Mouse (Mus musculus): ENCODE results near the gene Etnk1. TPM values are rescaled to one million over a fixed set of nuclear protein-coding genes. Genes with fewer than 3 reads are reported as not detected.

Etnk1 gene
- total and polyA plus RNA-seq, 3 experiments = 28.4 to 281 (median 199) TPM

DNA sequence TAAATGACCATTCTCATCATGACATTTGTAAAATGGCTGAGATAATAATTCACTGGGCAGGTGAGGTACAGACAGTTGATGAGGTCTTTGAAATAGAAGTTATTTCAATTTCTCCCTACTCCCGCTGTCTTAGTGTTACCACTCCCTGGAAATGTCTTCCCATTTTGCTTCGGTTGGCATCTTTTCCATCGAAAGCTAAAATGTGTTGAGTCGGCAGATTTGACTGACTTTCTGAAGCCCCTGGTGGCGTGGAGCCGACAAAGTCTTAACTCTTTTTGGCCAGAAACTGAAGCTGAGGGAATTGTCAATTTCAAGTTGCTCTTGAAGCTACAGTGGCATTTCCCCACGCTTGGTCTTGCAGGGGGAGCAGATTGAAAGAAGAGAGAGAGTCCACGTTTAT is 67.8 kb downstream of the Etnk1 start:
- Histone ChIP-seq H3K27me3 (ENCODE audit: insufficient read depth, low read length) (no peaks in the 10 kb centered on the region), H3K9me3 (replicated peaks) (no peaks in the 10 kb centered on the region), H3K36me3 (replicated peaks) (no peaks in the 10 kb centered on the region), H3K4me3 (ENCODE audit: low read depth, low read length) (no peak overlapping the region), H3K4me1 (ENCODE audit: insufficient read depth, low read depth, low read length) (no peaks in the 10 kb centered on the region)
- DNase-seq (ENCODE audit: low spot score) = no peak
- no peak for ATAC-seq (ENCODE audit: extremely low read depth, insufficient number of reproducible peaks, low FRiP score, poor library complexity, severe bottlenecking)
- TF ChIP-seq GATA1 (IDR thresholded peaks at IDR 0.05; ENCODE audit: borderline replicate concordance, low read length) = no peak
- TF ChIP-seq CTCF (IDR thresholded peaks at IDR 0.05; ENCODE audit: low read depth, low read length) = no peak
- TF ChIP-seq GATA2 (IDR thresholded peaks at IDR 0.05; ENCODE audit: borderline replicate concordance, low read depth, low read length) = no peak
- TF ChIP-seq POLR2AphosphoS5 (IDR thresholded peaks at IDR 0.05; ENCODE audit: insufficient replicate concordance, low read depth, low read length) = no peak
- TF ChIP-seq TAL1 (conservative IDR thresholded peaks at IDR 0.05; ENCODE audit: low read depth, low read length) = no peak

DNA sequence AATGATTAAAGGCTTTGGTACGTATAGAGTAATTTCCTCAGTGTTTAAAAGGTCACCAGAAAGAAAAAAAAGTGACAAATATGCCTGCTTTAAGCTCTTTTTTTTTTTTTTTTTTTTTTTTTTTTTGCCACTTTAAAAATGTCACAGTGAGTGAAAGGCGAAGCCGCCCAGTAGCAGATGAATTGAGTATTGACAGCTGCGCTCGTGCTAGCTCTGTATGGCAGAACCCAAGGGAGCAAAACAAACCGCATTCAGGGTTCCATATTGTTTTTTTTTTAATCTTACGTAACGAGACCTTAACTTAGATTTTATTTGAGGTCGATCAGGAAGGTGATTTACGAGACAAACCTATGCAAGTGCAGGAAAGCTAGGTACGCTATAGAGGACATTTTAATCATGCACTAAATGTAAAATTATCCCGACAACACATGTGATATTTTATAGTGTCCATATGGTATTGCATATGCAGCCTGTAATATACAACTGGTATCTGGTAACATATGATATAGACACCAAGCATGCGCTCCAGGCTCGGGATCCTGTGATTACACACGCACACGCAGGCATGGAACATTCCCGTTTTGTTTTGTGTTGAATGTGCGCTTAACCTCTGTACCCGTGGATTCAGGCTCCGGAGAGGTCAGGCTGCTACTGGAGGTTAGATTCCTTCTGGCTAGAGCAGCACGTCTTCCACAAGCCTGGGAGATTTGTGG is 72.5 kb downstream of the Etnk1 start:
- no peaks in the 10 kb centered on the region for H3K27me3 ChIP-seq (ENCODE audit: insufficient read depth, low read length)
- no peaks in the 10 kb centered on the region for H3K36me3 ChIP-seq (replicated peaks)
- no peaks in the 10 kb centered on the region for H3K4me1 ChIP-seq (ENCODE audit: insufficient read depth, low read depth, low read length)
- TF ChIP-seq POLR2AphosphoS5 (IDR thresholded peaks at IDR 0.05; ENCODE audit: insufficient replicate concordance, low read depth, low read length) (no peak), GATA1 (IDR thresholded peaks at IDR 0.05; ENCODE audit: borderline replicate concordance, low read length) (no peak), TAL1 (conservative IDR thresholded peaks at IDR 0.05; ENCODE audit: low read depth, low read length) (no peak), GATA2 (IDR thresholded peaks at IDR 0.05; ENCODE audit: borderline replicate concordance, low read depth, low read length) (no peak), CTCF (IDR thresholded peaks at IDR 0.05; ENCODE audit: low read depth, low read length) (no peak)
- no peak for DNase-seq (ENCODE audit: low spot score)
- no peak overlapping the region for H3K4me3 ChIP-seq (ENCODE audit: low read depth, low read length)
- no peak for ATAC-seq (ENCODE audit: extremely low read depth, insufficient number of reproducible peaks, low FRiP score, poor library complexity, severe bottlenecking)
- no peaks in the 10 kb centered on the region for H3K9me3 ChIP-seq (replicated peaks)

DNA sequence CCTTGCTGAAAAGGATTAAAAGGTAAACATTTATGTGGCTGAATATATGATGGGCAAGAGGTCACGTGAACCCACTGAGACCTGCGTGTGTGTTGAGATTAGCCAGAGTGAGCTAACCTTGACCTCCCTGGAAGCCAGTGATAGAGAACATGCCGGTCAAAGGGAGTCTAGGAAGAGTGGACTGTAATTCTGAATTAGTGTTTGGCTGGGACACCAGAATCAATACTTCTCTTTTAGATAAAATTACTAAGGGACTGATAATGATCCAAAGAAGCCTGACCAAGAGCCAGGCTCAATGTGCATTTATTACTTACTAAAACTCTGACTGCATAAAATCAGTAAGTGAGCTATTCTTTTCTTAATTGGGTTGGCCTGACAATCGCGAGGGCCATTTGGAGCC is 76.2 kb downstream of the Etnk1 start:
- H3K9me3 ChIP-seq (replicated peaks) = no peaks in the 10 kb centered on the region
- no peaks in the 10 kb centered on the region for H3K27me3 ChIP-seq (ENCODE audit: insufficient read depth, low read length)
- ATAC-seq (ENCODE audit: extremely low read depth, insufficient number of reproducible peaks, low FRiP score, poor library complexity, severe bottlenecking) (no peak), DNase-seq (ENCODE audit: low spot score) (no peak)
- no peak overlapping the region for H3K4me3 ChIP-seq (ENCODE audit: low read depth, low read length)
- TF ChIP-seq CTCF (IDR thresholded peaks at IDR 0.05; ENCODE audit: low read depth, low read length) (no peak), TAL1 (conservative IDR thresholded peaks at IDR 0.05; ENCODE audit: low read depth, low read length) (no peak), POLR2AphosphoS5 (IDR thresholded peaks at IDR 0.05; ENCODE audit: insufficient replicate concordance, low read depth, low read length) (no peak), GATA1 (IDR thresholded peaks at IDR 0.05; ENCODE audit: borderline replicate concordance, low read length) (no peak)
- H3K36me3 ChIP-seq (replicated peaks) = no peaks in the 10 kb centered on the region
- H3K4me1 ChIP-seq (ENCODE audit: insufficient read depth, low read depth, low read length) = no peaks in the 10 kb centered on the region

DNA sequence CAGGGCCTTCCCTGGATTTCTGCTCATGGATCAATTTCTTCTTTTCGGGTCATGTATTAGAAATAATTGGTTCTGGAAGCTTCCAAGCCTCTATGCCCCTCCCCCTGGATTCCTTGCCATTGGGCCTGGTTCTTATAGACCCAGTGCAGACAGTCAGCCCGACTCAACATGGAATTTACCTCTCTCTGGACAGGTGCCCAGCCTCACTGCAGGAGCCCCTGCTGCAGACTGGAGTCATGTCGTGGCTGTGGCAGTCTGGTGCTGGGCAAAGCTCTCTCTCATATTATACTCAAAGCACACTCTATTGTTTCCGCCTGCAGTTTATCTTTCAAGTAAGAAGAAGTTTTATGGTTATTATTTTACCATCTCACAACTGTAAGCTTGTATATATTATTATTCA is 90.9 kb downstream of the Etnk1 start:
- H3K27me3 ChIP-seq (ENCODE audit: insufficient read depth, low read length) = no peaks in the 10 kb centered on the region

GRCm38 (mm10) chr6:143259169-143259629 is 92.2 kb downstream of the Etnk1 start:
- no peak for DNase-seq (ENCODE audit: low spot score)
- Histone ChIP-seq H3K9me3 (replicated peaks) (peaks cover 9% of the 10 kb centered on the region), H3K4me3 (ENCODE audit: low read depth, low read length) (no peak overlapping the region), H3K27me3 (ENCODE audit: insufficient read depth, low read length) (no peaks in the 10 kb centered on the region), H3K36me3 (replicated peaks) (no peaks in the 10 kb centered on the region), H3K4me1 (ENCODE audit: insufficient read depth, low read depth, low read length) (no peaks in the 10 kb centered on the region)
- no peak for ATAC-seq (ENCODE audit: extremely low read depth, insufficient number of reproducible peaks, low FRiP score, poor library complexity, severe bottlenecking)
- no peak for TF ChIP-seq POLR2AphosphoS5 (IDR thresholded peaks at IDR 0.05; ENCODE audit: insufficient replicate concordance, low read depth, low read length)
- no peak for TF ChIP-seq TAL1 (conservative IDR thresholded peaks at IDR 0.05; ENCODE audit: low read depth, low read length)
- no peak for TF ChIP-seq GATA2 (IDR thresholded peaks at IDR 0.05; ENCODE audit: borderline replicate concordance, low read depth, low read length)
- TF ChIP-seq CTCF (IDR thresholded peaks at IDR 0.05; ENCODE audit: low read depth, low read length) = no peak
- TF ChIP-seq GATA1 (IDR thresholded peaks at IDR 0.05; ENCODE audit: borderline replicate concordance, low read length) = no peak

More for the DNA sequence above, 90.9 kb downstream of the Etnk1 start:
- Histone ChIP-seq H3K36me3 (replicated peaks) (no peaks in the 10 kb centered on the region), H3K4me3 (ENCODE audit: low read depth, low read length) (no peak overlapping the region), H3K4me1 (ENCODE audit: insufficient read depth, low read depth, low read length) (no peaks in the 10 kb centered on the region), H3K9me3 (replicated peaks) (peaks cover 11% of the 10 kb centered on the region)
- ATAC-seq (ENCODE audit: extremely low read depth, insufficient number of reproducible peaks, low FRiP score, poor library complexity, severe bottlenecking) (no peak), DNase-seq (ENCODE audit: low spot score) (no peak)
- TF ChIP-seq GATA2 (IDR thresholded peaks at IDR 0.05; ENCODE audit: borderline replicate concordance, low read depth, low read length) (no peak), GATA1 (IDR thresholded peaks at IDR 0.05; ENCODE audit: borderline replicate concordance, low read length) (no peak), TAL1 (conservative IDR thresholded peaks at IDR 0.05; ENCODE audit: low read depth, low read length) (no peak), CTCF (IDR thresholded peaks at IDR 0.05; ENCODE audit: low read depth, low read length) (no peak), POLR2AphosphoS5 (IDR thresholded peaks at IDR 0.05; ENCODE audit: insufficient replicate concordance, low read depth, low read length) (no peak)

DNA sequence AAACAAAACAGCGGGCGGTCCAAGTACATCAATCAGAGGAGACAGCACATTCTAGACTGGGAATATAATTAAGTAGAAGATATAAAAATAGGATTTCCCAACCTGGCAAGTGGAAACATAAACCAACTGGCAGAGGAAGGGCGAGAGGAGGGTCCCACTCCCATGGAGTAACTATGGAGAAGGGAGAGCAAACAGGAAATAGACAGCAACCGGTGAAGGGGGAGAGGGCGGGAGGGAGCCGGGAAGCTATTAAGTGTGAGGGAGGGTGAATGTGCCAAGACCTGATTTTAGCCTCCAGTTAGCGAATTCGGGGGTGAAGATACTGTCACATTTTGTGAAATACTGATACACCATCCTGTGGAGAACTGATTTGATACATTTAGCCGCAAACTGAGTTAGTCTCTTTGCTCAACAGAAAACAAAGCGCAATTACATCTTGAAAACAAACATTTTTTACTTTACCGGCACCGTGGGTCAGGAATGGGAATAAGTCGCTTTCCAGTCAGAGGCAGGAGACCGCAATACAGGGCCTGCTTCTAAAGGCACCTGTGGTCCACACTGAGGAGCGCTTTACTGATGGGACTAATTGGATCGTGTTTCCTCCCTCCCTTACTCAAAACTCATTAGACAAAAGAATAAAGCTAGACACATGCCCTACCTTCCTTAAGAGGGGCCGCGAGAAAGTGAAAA is 93.0 kb downstream of the Etnk1 start:
- DNase-seq (ENCODE audit: low spot score) (no peak), ATAC-seq (ENCODE audit: extremely low read depth, insufficient number of reproducible peaks, low FRiP score, poor library complexity, severe bottlenecking) (no peak)
- Histone ChIP-seq H3K36me3 (replicated peaks) (no peaks in the 10 kb centered on the region), H3K9me3 (replicated peaks) (peaks cover 9% of the 10 kb centered on the region), H3K4me1 (ENCODE audit: insufficient read depth, low read depth, low read length) (no peaks in the 10 kb centered on the region), H3K27me3 (ENCODE audit: insufficient read depth, low read length) (no peaks in the 10 kb centered on the region), H3K4me3 (ENCODE audit: low read depth, low read length) (no peak overlapping the region)
- no peak for TF ChIP-seq POLR2AphosphoS5 (IDR thresholded peaks at IDR 0.05; ENCODE audit: insufficient replicate concordance, low read depth, low read length)
- TF ChIP-seq CTCF (IDR thresholded peaks at IDR 0.05; ENCODE audit: low read depth, low read length) = no peak
- no peak for TF ChIP-seq GATA1 (IDR thresholded peaks at IDR 0.05; ENCODE audit: borderline replicate concordance, low read length)
- no peak for TF ChIP-seq GATA2 (IDR thresholded peaks at IDR 0.05; ENCODE audit: borderline replicate concordance, low read depth, low read length)
- no peak for TF ChIP-seq TAL1 (conservative IDR thresholded peaks at IDR 0.05; ENCODE audit: low read depth, low read length)
